Mouse (Mus musculus) skeletal muscle tissue, adult 2 months (tissue): ENCODE data around the gene Rdh19.
"Not testable (repeated sequence)": the region's sequence is repeated elsewhere in the genome, so short reads cannot be mapped to it uniquely, and the experiment has no call there.

Experiments
- DNase-seq: peaks from one replicate; pipeline ENCODE4 v3.0.0-alpha.2; 2012; ENCODE audit warnings: low read depth, low spot score

Rdh19 gene

DNA sequence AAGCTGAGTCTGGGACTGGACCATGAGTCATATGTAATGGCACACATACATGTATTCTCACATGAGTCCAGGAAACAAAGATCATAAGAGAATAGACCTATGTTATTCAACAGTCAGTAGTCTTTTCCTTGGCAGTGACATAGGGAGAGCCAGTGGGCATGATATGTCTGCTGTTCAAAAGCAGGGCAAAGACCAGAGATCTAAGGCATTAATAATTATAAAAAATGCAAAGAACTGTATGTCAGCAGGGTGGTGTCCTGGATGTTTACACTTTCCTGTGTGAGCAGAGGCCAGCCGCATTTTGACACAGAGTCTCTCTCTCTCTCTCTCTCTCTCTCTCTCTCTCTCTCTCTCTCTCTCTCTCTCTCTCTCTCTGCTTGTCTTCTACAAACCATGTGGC lies at the start of gene Rdh19:
Gene Rdh19, plus strand, starts transcription at position 301 of the 400 bp plus-strand sequence.
- no peak for DNase-seq

GRCm38 (mm10) chr10:127800891-127801290 lies 48.8 kb upstream of the Rdh19 start, which contains the start of gene Rdh16:
Rdh16 (plus strand) TSS chr10:127801152.
- no peak for DNase-seq

DNA sequence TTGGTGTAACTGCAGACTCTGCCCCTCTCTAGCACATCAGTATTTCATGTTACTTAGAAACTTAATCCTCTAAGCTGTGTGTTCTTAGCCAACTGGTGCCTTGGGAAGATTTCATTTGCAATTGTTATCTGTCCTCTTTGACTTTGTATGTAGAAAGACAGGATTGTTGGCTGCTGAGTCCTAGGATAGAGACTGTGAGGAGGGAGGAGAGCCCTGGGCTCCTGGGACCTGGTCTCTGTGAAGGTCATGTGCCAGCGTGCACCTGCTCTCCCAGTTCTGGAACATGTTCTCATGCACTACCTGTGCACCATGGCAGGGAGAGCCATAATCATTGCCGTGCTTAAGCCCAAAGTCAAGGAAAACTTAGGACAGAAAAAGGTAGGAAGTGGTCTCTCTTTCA lies 48.1 kb upstream of the Rdh19 start:
- no peak for DNase-seq

- DNase-seq = no peak
Observed at GRCm38 (mm10) chr10:127802236-127802635, 47.5 kb upstream of the Rdh19 start.

GRCm38 (mm10) chr10:127804416-127804815 lies 45.3 kb upstream of the Rdh19 start:
- DNase-seq = no peak

GRCm38 (mm10) chr10:127815888-127816287 lies 33.8 kb upstream of the Rdh19 start:
- DNase-seq = no peak

- not testable (repeated sequence) for DNase-seq
Observed at GRCm38 (mm10) chr10:127817268-127817910, 32.3 kb upstream of the Rdh19 start.

GRCm38 (mm10) chr10:127821806-127822205 lies 27.9 kb upstream of the Rdh19 start:
- not testable (repeated sequence) for DNase-seq

GRCm38 (mm10) chr10:127825386-127825785 lies 24.3 kb upstream of the Rdh19 start:
- peak; percentile 2 for DNase-seq

DNA sequence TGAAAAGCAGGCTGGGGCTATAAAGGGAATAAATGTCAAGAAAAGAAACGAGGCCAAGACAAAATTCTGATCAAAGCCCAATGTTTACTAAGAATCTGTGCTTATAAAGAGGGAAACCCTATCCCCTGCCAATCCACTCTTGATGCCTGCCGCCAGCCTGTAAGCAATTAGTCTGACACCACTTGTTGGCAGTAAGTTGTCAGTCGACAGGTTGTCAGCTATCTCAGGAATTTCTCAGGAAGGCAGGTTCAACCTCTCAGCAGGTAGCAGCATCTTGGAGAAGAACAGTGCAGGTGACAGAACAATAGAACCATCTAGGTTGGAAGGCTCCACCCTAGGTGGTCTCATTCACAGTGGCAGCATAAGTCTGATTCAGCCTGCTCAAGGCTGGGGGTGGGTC lies 20.6 kb upstream of the Rdh19 start:
- DNase-seq = no peak

GRCm38 (mm10) chr10:127834186-127834585 lies 15.5 kb upstream of the Rdh19 start:
- DNase-seq = not testable (repeated sequence)

DNA sequence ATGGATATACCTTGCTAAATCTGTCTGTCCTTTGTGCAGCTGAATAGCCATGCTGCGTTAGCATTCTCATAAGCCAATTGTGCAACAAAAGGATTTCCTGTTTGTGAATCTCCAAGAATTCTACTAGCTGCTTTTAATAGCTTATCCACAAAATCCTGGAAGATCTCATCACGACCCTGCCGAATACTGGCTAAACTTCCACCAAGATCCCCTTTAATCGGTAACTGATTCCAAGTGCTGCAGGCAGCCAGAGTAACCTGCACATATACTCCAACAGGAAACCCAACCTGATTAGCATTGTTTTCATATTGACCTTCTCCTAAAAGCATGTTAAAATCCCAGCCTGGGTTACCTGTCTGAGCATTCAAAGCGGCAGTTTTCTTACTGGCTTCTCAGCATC lies 14.4 kb upstream of the Rdh19 start:
- DNase-seq = no peak

GRCm38 (mm10) chr10:127837793-127838192 lies 11.9 kb upstream of the Rdh19 start:
- not testable (repeated sequence) for DNase-seq

GRCm38 (mm10) chr10:127838539-127838938 lies 11.2 kb upstream of the Rdh19 start:
- no peak for DNase-seq

DNA sequence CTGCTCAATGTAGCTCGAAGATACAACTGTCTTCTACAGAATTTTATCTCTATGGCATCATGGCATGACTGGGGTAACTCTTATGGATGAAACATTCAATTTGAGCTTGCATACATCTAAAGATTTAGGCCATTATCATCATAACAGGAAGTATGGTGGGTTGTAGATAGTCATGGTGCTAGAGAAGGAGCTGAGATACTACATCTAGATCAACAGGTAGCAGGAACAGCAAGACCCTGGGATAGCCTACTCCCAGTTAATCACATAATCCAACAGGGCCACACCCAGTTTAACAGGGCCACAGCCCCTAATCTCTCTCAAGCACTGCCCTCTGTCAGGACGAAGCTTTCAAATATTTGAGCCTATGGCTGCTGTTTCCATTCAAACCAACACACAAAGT lies 9.0 kb upstream of the Rdh19 start:
- DNase-seq = no peak

DNA sequence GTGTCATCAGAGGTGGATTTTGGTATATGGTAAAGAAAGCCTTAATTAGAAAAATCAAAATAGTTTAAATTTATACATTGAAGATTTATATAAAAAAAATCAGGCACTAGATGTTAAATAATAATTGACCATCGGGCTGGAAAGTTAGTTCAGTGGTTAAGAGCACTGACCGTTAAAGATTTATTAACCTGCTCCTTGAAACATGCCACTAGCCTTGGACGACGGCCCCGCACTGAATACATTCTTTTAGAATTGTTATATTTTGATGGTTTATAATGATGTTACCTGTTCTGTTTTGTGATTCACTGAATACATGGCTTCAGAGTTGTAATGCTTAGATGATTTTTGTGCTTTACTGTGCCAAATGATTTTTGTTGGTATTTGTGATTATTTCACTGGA lies 3.8 kb upstream of the Rdh19 start:
- not testable (repeated sequence) for DNase-seq

DNA sequence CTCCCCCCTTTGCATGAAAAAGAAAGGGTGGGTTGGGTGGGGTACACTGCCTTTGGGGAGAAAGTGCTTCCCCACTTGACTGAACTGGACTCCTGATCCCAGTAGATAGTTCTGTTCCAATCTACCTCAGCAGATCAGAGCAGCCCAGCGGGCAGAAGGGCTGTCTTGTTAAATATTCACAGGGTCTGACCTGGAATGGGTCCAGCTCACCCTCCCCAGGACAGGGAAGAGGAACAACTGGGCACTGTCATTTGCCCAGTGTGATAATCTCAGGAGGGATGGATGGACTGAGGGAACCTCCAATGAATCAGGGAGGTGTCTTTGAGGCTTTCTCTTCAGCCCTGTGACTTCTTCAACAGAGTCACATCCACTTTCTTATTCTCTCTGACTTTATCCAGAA lies 1.6 kb upstream of the Rdh19 start:
- DNase-seq = no peak

DNA sequence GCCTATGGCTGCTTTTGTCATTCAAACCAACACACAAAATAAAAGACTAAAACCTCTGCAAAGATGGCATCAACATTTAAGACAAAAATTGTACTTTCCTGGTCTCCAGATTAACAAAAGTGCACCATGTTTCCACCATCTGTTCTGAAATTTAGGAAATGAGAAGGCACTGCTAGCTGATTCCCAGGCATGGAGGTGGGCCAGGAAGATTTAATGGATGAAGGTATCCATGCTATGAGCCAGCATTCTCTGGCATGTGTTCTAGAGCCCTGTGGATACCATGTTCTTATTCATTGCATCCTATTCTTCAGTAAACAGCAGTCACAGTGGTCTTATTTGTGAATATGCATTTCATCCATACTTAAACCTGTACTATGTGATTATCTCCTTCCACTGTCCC lies 6.6 kb downstream of the Rdh19 start:
- DNase-seq = no peak

GRCm38 (mm10) chr10:127864931-127865330 lies 15.2 kb downstream of the Rdh19 start:
- no peak for DNase-seq

DNA sequence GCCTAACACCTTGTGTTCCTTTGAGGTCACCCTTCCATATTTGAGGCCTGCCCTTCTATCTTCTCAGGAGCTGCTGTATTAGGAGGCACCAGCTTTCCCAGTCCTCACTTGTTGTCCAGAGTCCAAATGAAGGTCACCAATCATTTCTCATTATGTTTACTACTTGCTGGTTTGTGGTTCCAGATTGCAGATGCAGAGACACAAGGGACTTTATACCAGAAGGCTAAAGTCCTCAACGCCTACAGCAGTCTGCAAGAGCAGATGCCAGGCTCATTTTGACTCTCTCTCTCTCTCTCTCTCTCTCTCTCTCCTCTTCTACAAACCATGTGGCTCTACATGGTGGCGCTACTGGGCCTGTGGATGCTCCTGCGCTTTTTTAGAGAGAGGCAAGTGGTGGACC lies 16.5 kb downstream of the Rdh19 start, which contains the start of gene Rdh16f2:
Gene Rdh16f2, plus strand, starts transcription at position 243 of the 400 bp plus-strand sequence.
- no peak for DNase-seq

DNA sequence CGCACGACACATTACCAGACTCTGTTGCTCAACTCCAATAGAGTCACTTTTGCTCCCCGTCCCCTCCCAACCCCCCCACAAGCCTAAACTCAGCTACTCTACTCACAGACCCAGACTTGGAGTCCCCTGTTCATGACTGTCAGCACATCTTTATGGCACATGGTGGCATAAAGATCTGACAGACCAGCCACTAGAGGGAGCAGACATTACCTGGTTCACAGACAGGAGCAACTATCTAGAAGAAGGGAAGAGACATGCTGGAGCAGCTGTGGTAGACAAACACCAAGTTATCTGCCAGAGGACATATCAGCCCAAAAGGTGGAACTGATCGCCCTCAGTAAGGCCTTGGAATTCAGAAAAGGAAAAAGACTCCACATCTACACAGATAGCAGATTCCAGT lies 22.8 kb downstream of the Rdh19 start:
- DNase-seq = no peak

GRCm38 (mm10) chr10:127877681-127878080 lies 28.0 kb downstream of the Rdh19 start:
- DNase-seq = no peak

DNA sequence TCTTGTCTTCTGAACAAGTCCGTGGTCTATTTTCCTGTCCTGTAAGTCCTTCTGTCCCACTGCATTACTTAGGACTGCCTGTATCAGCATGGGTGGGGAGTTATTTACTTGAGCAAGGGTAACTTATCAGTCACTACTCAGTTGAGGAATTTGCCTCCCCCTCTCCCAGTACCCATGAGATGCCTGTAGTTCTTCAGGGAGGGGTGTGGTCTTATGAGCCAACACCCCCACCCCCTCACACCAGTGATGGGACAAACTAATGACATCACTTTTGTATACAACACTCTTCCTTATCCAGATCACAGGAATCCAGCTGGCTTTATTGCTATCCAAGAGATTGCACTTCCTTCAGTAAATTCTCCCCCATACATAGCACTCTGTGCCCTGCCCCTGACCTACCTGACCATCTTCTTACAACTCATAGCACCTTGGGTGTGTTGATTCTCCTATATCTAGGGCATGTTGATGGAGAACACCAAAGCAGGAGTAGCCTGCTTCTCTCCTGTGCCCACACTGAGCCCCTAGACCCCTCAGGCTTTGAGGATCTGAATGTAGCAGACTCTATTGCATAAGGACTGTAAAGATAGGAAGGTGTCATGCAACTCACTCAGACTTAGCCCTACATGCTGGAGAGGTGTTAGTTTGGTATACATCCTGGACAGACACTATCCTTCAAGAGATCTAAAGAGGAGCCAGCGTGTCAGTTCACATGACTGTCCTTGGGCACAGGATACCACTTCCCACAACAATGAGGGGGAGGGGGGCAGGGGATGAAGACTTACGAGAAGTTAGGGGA lies 28.7 kb downstream of the Rdh19 start:
- DNase-seq = no peak
